ENCODE assay signal across 13 mouse cellular contexts in genomic region chr17:86436583-86437370, GRCm38 (mm10).
DNase-seq lines count a peak whose midpoint lies in the region; ATAC-seq lines count a peak whose summit lies in the region.
"Had no signal": no experiment of that assay in that cellular context is flagged by ENCODE, and none has a peak within 500 bp of the region (broad histone marks: within the 10 kb centered on the region; RNA-seq: fewer than 3 reads in every experiment).

No protein-coding gene starts in this region.

- no peak overlapping the region for H3K4me3 ChIP-seq in heart, embryonic 14.5 days (ENCODE audit: control insufficient read depth in 1 of 2, insufficient read depth in 1 of 2, low read depth in 1 of 2, low read length in 2 of 2)
- H3K4me3 ChIP-seq: embryonic facial prominence, embryonic 13.5 days; forebrain, embryonic 13.5 days had no signal

- H3K4me2 ChIP-seq in heart, embryonic 14.5 days (ENCODE audit: low read length): peak overlapping the region; percentile 57
- H3K4me2 ChIP-seq: embryonic facial prominence, embryonic 13.5 days; forebrain, embryonic 13.5 days had no signal

- 86% methylated on average over 12 of the region's 12 CpGs for WGBS in heart, embryonic 14.5 days

- no peak for DNase-seq in heart, adult 8-10 months (ENCODE audit: low spot score)
- peak; percentile 18 to 22 for DNase-seq in thymus, postnatal 10 days (ENCODE audit: low spot score in 2 of 2)
- DNase-seq in thymus, postnatal 0 days (ENCODE audit: low spot score): no peak
- peak; percentile 49 for DNase-seq in lung, postnatal 36 days
- DNase-seq in thymus, postnatal 4 days: peak; percentile 50
- no peak for DNase-seq in adipocyte (ENCODE audit: low spot score)
- DNase-seq: cerebellum, adult 9-11 months; gastrocnemius, postnatal 25 days; kidney, postnatal 10 days had no signal

- H3K4me1 ChIP-seq in heart, embryonic 14.5 days (ENCODE audit: control insufficient read depth in 2 of 2, insufficient read depth in 2 of 2, low read length in 2 of 2): peaks cover 34 to 51% of the 10 kb centered on the region in 2 experiments
- H3K4me1 ChIP-seq: embryonic facial prominence, embryonic 13.5 days; forebrain, embryonic 13.5 days had no signal

- no peaks in the 10 kb centered on the region for H3K9me3 ChIP-seq in heart, embryonic 14.5 days (ENCODE audit: control insufficient read depth, low read length)
- H3K9me3 ChIP-seq: embryonic facial prominence, embryonic 13.5 days; forebrain, embryonic 13.5 days had no signal

- H3K36me3 ChIP-seq in heart, embryonic 14.5 days (ENCODE audit: control insufficient read depth, insufficient read depth, low read length): no peaks in the 10 kb centered on the region
- H3K36me3 ChIP-seq: embryonic facial prominence, embryonic 13.5 days; G1E had no signal

- peak overlapping the region in 1 of 2 experiments; percentile 61; a peak in 1 of 4 replicates for H3K27ac ChIP-seq in heart, embryonic 14.5 days (replicated peaks in 1 of 2; ENCODE audit: control insufficient read depth in 1 of 2, insufficient read depth in 1 of 2, low read depth in 2 of 2, low read length in 2 of 2)
- H3K27ac ChIP-seq: embryonic facial prominence, embryonic 13.5 days; forebrain, embryonic 13.5 days had no signal

- no peaks in the 10 kb centered on the region for H3K27me3 ChIP-seq in heart, embryonic 14.5 days (ENCODE audit: control insufficient read depth, insufficient read depth, low read length)
- H3K27me3 ChIP-seq: embryonic facial prominence, embryonic 13.5 days; forebrain, embryonic 13.5 days had no signal

- no peak for ATAC-seq in heart, embryonic 14.5 days (ENCODE audit: insufficient number of reproducible peaks, insufficient read depth, low FRiP score, low read depth)
- ATAC-seq: forebrain, embryonic 13.5 days had no signal

- H3K9ac ChIP-seq in heart, embryonic 14.5 days (ENCODE audit: low read length): no peak overlapping the region; the same call in 1 of the 2 replicates
- H3K9ac ChIP-seq: embryonic facial prominence, embryonic 13.5 days; forebrain, embryonic 13.5 days had no signal

Comparison
In these comparisons a context has a peak if more than half of its experiments do, and no peak if none do; other contexts are left out.
1. DNase-seq: peak in thymus, postnatal 10 days (2 of 2), lung, postnatal 36 days (single experiment) and thymus, postnatal 4 days (single experiment); none in heart, adult 8-10 months (single experiment), thymus, postnatal 0 days (single experiment) and adipocyte (single experiment).